ENCODE assay signal across 21 mouse cellular contexts in genomic region chr16:63031035-63031434, GRCm38 (mm10).
A peak's percentile ranks its signal among the peaks of the same experiment; 100 is the strongest.
DNase-seq lines count a peak whose midpoint lies in the region; ATAC-seq and TF ChIP-seq lines count a peak whose summit lies in the region.
"Had no signal": no experiment of that assay in that cellular context is flagged by ENCODE, and none has a peak within 500 bp of the region (broad histone marks: within the 10 kb centered on the region; RNA-seq: fewer than 3 reads in every experiment).

No protein-coding gene starts in this region.

- no peak overlapping the region for H3K9ac ChIP-seq in forebrain, embryonic 16.5 days (replicated peaks; ENCODE audit: low read depth, low read length)
- no peak overlapping the region for H3K9ac ChIP-seq in midbrain, embryonic 13.5 days (replicated peaks)
- H3K9ac ChIP-seq in liver, embryonic 12.5 days: no peak overlapping the region

- TF ChIP-seq POLR2A in brain, embryonic 14.5 days (IDR thresholded peaks at IDR 0.05; ENCODE audit: borderline replicate concordance, extremely low read depth, insufficient read depth, insufficient read length, poor library complexity, severe bottlenecking): no peak

- peak; percentile 80 for DNase-seq in Muller cell, postnatal 12 days (ENCODE audit: inconsistent ontology term)
- peak; percentile 87 for DNase-seq in brain, embryonic 14.5 days (ENCODE audit: low read depth)
- DNase-seq in layer of hippocampus, postnatal 10 days (ENCODE audit: low spot score in 2 of 2): no peak
- no peak for DNase-seq in left cerebral cortex, adult 11 months (ENCODE audit: low spot score)
- no peak for DNase-seq in adipocyte (ENCODE audit: low spot score)
- DNase-seq: adrenal gland, postnatal 10 days; cerebellum, adult 11 months; cerebellum, postnatal 14 days; embryo, embryonic 11 days; gastrocnemius, adult 2 months; heart, postnatal 10 days; kidney, adult 8-10 months; kidney, postnatal 36 days; lung, adult 2 months; lung, postnatal 36 days; thymus, postnatal 4 days had no signal

- no peaks in the 10 kb centered on the region for H3K36me3 ChIP-seq in forebrain, embryonic 16.5 days (ENCODE audit: control insufficient read depth, insufficient read depth)
- H3K36me3 ChIP-seq in midbrain, embryonic 13.5 days: no peaks in the 10 kb centered on the region
- no peaks in the 10 kb centered on the region for H3K36me3 ChIP-seq in liver, embryonic 12.5 days

- H3K4me2 ChIP-seq in forebrain, embryonic 16.5 days (ENCODE audit: low read length): peak overlapping the region; percentile 3
- H3K4me2 ChIP-seq in midbrain, embryonic 13.5 days (replicated peaks): peak overlapping the region; percentile 22
- no peak overlapping the region for H3K4me2 ChIP-seq in liver, embryonic 12.5 days
- H3K4me2 ChIP-seq: heart, embryonic 11.5 days; liver, embryonic 11.5 days had no signal

- peaks cover 3% of the 10 kb centered on the region for H3K9me3 ChIP-seq in forebrain, embryonic 16.5 days (ENCODE audit: control insufficient read depth, low read length)
- H3K9me3 ChIP-seq in midbrain, embryonic 13.5 days: no peaks in the 10 kb centered on the region
- H3K9me3 ChIP-seq in liver, embryonic 12.5 days (replicated peaks): no peaks in the 10 kb centered on the region

- 9% methylated on average over 5 of the region's 5 CpGs for WGBS in forebrain, embryonic 16.5 days
- WGBS in midbrain, embryonic 13.5 days: 12% methylated on average over 5 of the region's 5 CpGs
- 45% methylated on average over 5 of the region's 5 CpGs for WGBS in liver, embryonic 12.5 days (ENCODE audit: insufficient replicate concordance)

- no peak overlapping the region for H3K4me3 ChIP-seq in forebrain, embryonic 16.5 days (replicated peaks; ENCODE audit: low read length)
- no peak overlapping the region for H3K4me3 ChIP-seq in midbrain, embryonic 13.5 days (replicated peaks)
- H3K4me3 ChIP-seq in liver, embryonic 12.5 days: no peak overlapping the region
- H3K4me3 ChIP-seq: gastrocnemius, adult 2 months had no signal

- H3K27ac ChIP-seq in forebrain, embryonic 16.5 days (ENCODE audit: low read length): no peak overlapping the region
- 0 out of 2 replicates have a peak overlapping the region, but pooled peaks have one; percentile 44 for H3K27ac ChIP-seq in midbrain, embryonic 13.5 days
- no peak overlapping the region for H3K27ac ChIP-seq in liver, embryonic 12.5 days
- H3K27ac ChIP-seq: gastrocnemius, adult 2 months had no signal

- no peaks in the 10 kb centered on the region for H3K27me3 ChIP-seq in forebrain, embryonic 16.5 days (replicated peaks; ENCODE audit: control insufficient read depth, insufficient read depth, low read length)
- peaks cover 22% of the 10 kb centered on the region for H3K27me3 ChIP-seq in midbrain, embryonic 13.5 days
- H3K27me3 ChIP-seq in liver, embryonic 12.5 days (replicated peaks): no peaks in the 10 kb centered on the region

- peak; percentile 71 for ATAC-seq in forebrain, embryonic 16.5 days
- ATAC-seq in midbrain, embryonic 13.5 days: peak; percentile 63
- no peak for ATAC-seq in liver, embryonic 12.5 days

- peaks cover 11% of the 10 kb centered on the region for H3K4me1 ChIP-seq in forebrain, embryonic 16.5 days (replicated peaks; ENCODE audit: control insufficient read depth, insufficient read depth, low read length)
- H3K4me1 ChIP-seq in midbrain, embryonic 13.5 days (replicated peaks): peaks cover 19% of the 10 kb centered on the region
- H3K4me1 ChIP-seq in liver, embryonic 12.5 days: no peaks in the 10 kb centered on the region

- TF ChIP-seq CTCF in brain, embryonic 14.5 days (IDR thresholded peaks at IDR 0.05; ENCODE audit: borderline replicate concordance, extremely low read depth, insufficient read depth, insufficient read length): no peak

Comparison
In these comparisons a context has a peak if more than half of its experiments do, and no peak if none do; other contexts are left out.
1. DNase-seq: peak in Muller cell, postnatal 12 days (single experiment) and brain, embryonic 14.5 days (single experiment); none in layer of hippocampus, postnatal 10 days (0 of 2), left cerebral cortex, adult 11 months (single experiment) and adipocyte (single experiment).